Mouse (Mus musculus): ENCODE measurements around the gene Robo3.

Gene Robo3

GRCm38 (mm10) chr9:37432026-37432666, 900 bp downstream of the Robo3 start:
- in situ Hi-C loops (cut with MboI, MseI): no loop called here

GRCm38 (mm10) chr9:37430582-37430981, 2.5 kb downstream of the Robo3 start:
- in situ Hi-C loops (cut with MboI, MseI): no loop called here

GRCm38 (mm10) chr9:37429326-37429725, 3.7 kb downstream of the Robo3 start:
- in situ Hi-C loops (cut with MboI, MseI): loop anchor here (5.0 kb wide), 1 partner anchor 193 kb away; no protein-coding TSS in a partner anchor

GRCm38 (mm10) chr9:37421239-37421638, 11.8 kb downstream of the Robo3 start:
- in situ Hi-C loops (cut with MboI, MseI): loop anchor here (25.0 kb wide), 1 partner anchor 516 kb away; no protein-coding TSS in a partner anchor

GRCm38 (mm10) chr9:37420676-37421075, 12.4 kb downstream of the Robo3 start:
- in situ Hi-C loops (cut with MboI, MseI): loop anchor here (25.0 kb wide), 1 partner anchor 517 kb away; no protein-coding TSS in a partner anchor

- in situ Hi-C loops (cut with MboI, MseI): loop anchor here (25.0 kb wide), 1 partner anchor 519 kb away; no protein-coding TSS in a partner anchor
Observed at GRCm38 (mm10) chr9:37418791-37419190, 14.3 kb downstream of the Robo3 start.

GRCm38 (mm10) chr9:37414666-37415065, 18.4 kb downstream of the Robo3 start:
- in situ Hi-C loops (cut with MboI, MseI): loop anchor here (25.0 kb wide), 1 partner anchor 523 kb away; no protein-coding TSS in a partner anchor

GRCm38 (mm10) chr9:37412989-37413388, 20.1 kb downstream of the Robo3 start:
- in situ Hi-C loops (cut with MboI, MseI): loop anchor here (25.0 kb wide), 1 partner anchor 524 kb away; no protein-coding TSS in a partner anchor

GRCm38 (mm10) chr9:37409698-37410445, 23.2 kb downstream of the Robo3 start:
- in situ Hi-C loops (cut with MboI, MseI): loop anchor here (25.0 kb wide), 1 partner anchor 527 kb away; no protein-coding TSS in a partner anchor

GRCm38 (mm10) chr9:37407850-37408502, 25.1 kb downstream of the Robo3 start:
- in situ Hi-C loops (cut with MboI, MseI): loop anchor here (25.0 kb wide), 1 partner anchor 529 kb away; no protein-coding TSS in a partner anchor

- in situ Hi-C loops (cut with MboI, MseI): loop anchor here (25.0 kb wide), 1 partner anchor 531 kb away; no protein-coding TSS in a partner anchor
Observed at GRCm38 (mm10) chr9:37406372-37406771, 26.7 kb downstream of the Robo3 start.

- in situ Hi-C loops (cut with MboI, MseI): loop anchor here (25.0 kb wide), 1 partner anchor 534 kb away; no protein-coding TSS in a partner anchor
Observed at GRCm38 (mm10) chr9:37403011-37403410, 30.0 kb downstream of the Robo3 start.

- in situ Hi-C loops (cut with MboI, MseI): loop anchor here (25.0 kb wide), 1 partner anchor 535 kb away; no protein-coding TSS in a partner anchor
Observed at GRCm38 (mm10) chr9:37402501-37402900, 30.5 kb downstream of the Robo3 start.

GRCm38 (mm10) chr9:37401802-37402201, 31.2 kb downstream of the Robo3 start, which contains the start of gene Robo4:
Gene Robo4, plus strand, starts transcription at chr9:37401897.
- in situ Hi-C loops (cut with MboI, MseI): loop anchor here (25.0 kb wide), 1 partner anchor 535 kb away; no protein-coding TSS in a partner anchor

- in situ Hi-C loops (cut with MboI, MseI): loop anchor here (25.0 kb wide), 1 partner anchor 537 kb away; no protein-coding TSS in a partner anchor
Observed at GRCm38 (mm10) chr9:37400585-37400984, 32.5 kb downstream of the Robo3 start.

- in situ Hi-C loops (cut with MboI, MseI): no loop called here
Observed at GRCm38 (mm10) chr9:37393482-37394131, 39.4 kb downstream of the Robo3 start.

- in situ Hi-C loops (cut with MboI, MseI): no loop called here
Observed at GRCm38 (mm10) chr9:37392071-37392470, 41.0 kb downstream of the Robo3 start.

GRCm38 (mm10) chr9:37390891-37391290, 42.2 kb downstream of the Robo3 start:
- in situ Hi-C loops (cut with MboI, MseI): no loop called here

- in situ Hi-C loops (cut with MboI, MseI): no loop called here
Observed at GRCm38 (mm10) chr9:37384284-37385182, 48.5 kb downstream of the Robo3 start.

- in situ Hi-C loops (cut with MboI, MseI): no loop called here
Observed at GRCm38 (mm10) chr9:37383161-37383560, 49.9 kb downstream of the Robo3 start.

All from regulatory T cell (primary cell).